Mouse (Mus musculus) T-cell, adult 66 days (primary cell): ENCODE results near the gene Shank1. TPM values are rescaled to one million over a fixed set of nuclear protein-coding genes. Genes with fewer than 3 reads are reported as not detected.

ENCODE experiments used
- total RNA-seq, 2 experiments: library from RNA; stranded (reverse); gene quantifications; 3 replicates in 1 of 2; 4 replicates in 1 of 2; pipeline ENCODE4 v1.2.4; 2023

The Shank1 gene
- under 1 TPM; 0.21 to 0.82 TPM for total RNA-seq

DNA sequence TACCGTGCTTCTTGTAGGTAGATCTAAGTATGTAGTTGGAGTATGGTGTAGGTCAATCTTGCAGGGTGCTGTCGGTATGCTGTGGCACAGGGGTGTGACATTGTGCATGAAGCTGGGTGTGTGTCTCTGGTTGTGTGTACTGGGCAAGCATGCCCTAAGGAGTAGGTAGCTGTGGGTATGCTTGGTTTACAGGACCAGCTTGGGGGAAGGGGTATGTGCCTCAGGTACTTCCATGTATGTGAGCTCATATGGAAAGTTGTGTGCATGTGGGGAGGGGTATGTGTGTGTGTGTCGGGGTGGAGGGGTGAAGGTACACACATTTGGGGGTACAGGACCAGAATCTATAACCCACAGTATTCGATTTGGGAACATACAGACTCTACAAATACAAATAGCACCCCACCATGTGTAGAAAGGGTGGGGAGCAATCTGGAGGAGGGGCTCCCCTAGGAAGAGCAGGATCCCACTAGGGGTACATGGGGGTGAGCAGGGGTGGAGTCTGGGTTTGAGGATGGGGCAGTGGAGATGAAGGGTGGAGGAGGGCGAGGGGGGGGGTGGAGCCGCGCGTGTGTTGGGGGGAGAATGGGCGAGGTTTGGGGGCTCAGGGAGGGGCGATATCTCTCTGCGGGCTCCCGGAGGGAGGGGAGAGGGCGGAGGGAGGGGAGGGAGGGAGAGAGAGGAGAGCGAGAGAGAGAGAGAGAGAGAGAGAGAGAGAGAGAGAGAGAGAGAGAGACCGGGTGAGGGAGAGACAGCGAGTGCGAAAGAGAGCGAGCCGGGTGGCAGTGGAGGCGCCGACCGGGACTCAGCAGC, at the start of gene Shank1:
Gene Shank1, plus strand, starts transcription at position 779 of the 810 bp plus-strand sequence.

DNA sequence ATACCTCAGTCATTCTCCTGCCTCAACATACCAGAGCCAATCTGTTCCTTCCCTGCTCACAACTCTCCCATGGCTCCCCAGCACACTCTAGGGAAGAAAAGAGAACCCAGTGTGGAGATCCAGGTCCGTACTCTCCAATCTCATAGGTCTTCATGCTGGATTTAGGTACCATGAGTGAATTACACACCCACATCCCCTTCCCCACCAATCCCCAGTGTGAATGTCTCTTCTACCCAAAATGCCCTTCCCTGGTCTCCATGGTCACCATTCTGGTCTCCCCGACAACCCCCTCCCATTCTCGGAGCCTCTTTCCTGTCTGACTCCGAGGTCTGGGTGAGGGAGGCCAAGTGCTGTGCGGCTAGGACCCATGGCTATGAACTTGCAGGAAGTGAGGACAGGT, 48.9 kb upstream of the Shank1 start, which contains the start of gene Gm15517:
Gene Gm15517, plus strand, starts transcription at position 301 of the 400 bp plus-strand sequence.

DNA sequence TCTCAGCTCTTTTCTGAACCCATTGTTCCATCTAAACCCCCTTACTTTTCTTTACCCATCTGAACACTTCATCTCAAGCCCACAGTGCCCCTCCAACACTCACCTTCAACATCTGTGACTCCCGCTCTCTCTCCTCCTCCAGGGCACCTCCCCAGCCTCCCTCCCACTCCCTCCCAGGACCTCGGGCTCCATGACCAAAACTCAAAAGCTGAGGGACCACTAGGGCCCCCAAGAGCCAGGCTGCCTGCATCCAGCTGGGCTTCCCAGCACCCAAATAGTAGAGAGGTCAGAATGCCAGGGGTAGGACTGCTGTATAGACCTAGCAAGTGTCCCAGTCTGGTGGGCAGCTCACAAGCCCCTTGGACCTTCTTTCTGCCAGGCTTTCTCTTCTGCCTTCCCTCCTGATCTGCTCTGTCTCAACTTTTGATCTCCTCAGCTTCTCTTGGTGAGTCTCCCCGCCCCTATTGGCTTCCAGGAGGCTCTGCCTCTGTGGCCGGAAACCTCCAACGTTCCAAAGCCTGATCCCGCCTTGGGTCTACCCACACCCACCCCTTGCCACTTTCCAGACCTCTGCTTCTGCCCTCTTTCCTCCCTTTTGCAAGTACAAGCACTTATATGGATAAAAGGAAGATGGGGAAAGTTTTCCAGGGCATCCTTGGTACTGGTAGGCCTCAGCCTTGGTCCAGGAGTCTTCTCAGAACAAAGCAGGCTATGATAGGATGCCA, 3.4 kb upstream of the Shank1 start, which contains the start of gene Clec11a:
Gene Clec11a, minus strand, starts transcription at position 387 of the 725 bp plus-strand sequence.

DNA sequence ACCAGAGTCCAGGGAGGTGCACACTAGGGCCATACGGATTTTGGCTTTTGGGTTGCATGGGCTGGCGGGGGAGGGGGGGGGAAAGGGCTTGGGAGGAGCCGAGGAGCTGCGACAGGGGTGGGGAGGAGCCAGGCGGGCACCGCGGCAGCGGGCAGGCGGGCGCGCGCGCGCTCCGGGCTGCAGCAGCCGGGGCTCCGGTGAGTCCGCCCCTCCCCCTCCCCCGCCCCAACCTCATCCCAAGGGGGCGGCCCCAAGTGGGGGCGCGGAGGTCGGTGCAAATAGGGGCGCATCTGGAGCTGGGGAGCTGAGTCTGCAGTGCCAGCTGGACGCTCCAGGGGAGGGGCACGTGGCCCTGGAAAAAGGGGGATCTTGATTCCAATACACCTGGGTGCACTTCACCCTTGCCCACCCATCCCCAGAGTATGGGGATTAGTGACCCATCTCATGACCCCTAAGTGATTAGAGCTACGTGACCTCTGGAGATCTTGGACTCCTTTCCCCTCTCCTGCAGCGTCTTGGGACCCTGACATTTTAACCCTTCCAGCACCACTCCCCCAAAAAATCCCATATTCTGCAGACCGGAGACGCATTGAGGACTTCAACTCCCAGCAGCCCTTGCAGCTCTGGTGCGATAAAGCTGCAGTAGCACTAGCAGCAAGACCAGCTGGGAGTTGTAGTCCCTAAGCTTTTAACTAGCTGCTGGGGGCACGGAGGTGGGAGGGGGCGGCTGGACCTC, 74.1 kb downstream of the Shank1 start, which contains the start of gene Syt3:
Gene Syt3, plus strand, starts transcription at position 123 of the 736 bp plus-strand sequence.

DNA sequence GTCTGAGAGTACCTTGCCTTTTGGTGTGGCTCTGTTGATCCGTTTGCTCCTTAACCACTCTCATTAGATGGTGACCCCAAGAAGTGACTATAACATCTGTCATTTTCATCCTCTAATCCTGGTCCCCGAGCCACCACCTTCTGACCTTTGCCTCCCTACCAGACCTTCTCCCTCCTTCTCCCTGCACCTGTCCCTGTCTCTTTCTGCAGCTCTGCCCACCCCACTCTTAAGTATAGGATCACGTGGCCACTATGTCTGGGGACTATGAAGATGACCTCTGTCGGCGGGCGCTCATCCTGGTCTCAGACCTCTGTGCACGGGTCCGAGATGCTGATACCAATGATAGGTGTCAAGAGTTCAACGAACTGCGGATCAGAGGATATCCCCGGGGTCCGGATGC, 75.7 kb downstream of the Shank1 start, which contains the start of gene 1700008O03Rik:
Gene 1700008O03Rik, minus strand, starts transcription at position 101 of the 400 bp plus-strand sequence.

Other genes starting within 250 kb of the Shank1 start
- not detected for gene Klk1b21, start 207.9 kb upstream of the Shank1 start, total RNA-seq
- not detected for gene Klk1b22, start 197.6 kb upstream of the Shank1 start, total RNA-seq
- not detected for gene Klk1b16, start 173.5 kb upstream of the Shank1 start, total RNA-seq
- not detected for gene Klk1b24, start 122.0 kb upstream of the Shank1 start, total RNA-seq
- not detected for gene Klk1b3, start 112.1 kb upstream of the Shank1 start, total RNA-seq
- gene Klk1b4, start 102.8 kb upstream of the Shank1 start, total RNA-seq, result not detected
- not detected for gene Klk1b5, start 94.3 kb upstream of the Shank1 start, total RNA-seq
- gene Klk1, start 84.9 kb upstream of the Shank1 start, total RNA-seq, result 1 to 10 TPM; 1.2 to 1.8 TPM
- gene Gm36864, start 74.1 kb upstream of the Shank1 start, total RNA-seq, result not detected
- gene 1700028J19Rik, start 63.6 kb upstream of the Shank1 start, total RNA-seq, result 1 to 10 TPM; 2.2 to 2.5 TPM
- 100 to 1,000 TPM; 161 to 167 TPM for gene 2410002F23Rik, start 63.5 kb upstream of the Shank1 start, total RNA-seq
- gene Acp4, start 52.9 kb upstream of the Shank1 start, total RNA-seq, result not detected
- gene Gm15517, start 48.8 kb upstream of the Shank1 start, total RNA-seq, result not detected
- gene Clec11a, start 3.4 kb upstream of the Shank1 start, total RNA-seq, result 1 to 10 TPM in 1 of 2 experiments, under 1 TPM in 1; 0.98 to 1.1 TPM
- gene Syt3, start 73.8 kb downstream of the Shank1 start, total RNA-seq, result under 1 TPM in 1 of 2 experiments, not detected in 1; 0.87 TPM
- gene 1700008O03Rik, start 75.6 kb downstream of the Shank1 start, total RNA-seq, result not detected
- not detected for gene Lrrc4b, start 118.8 kb downstream of the Shank1 start, total RNA-seq
- gene Aspdh, start 155.1 kb downstream of the Shank1 start, total RNA-seq, result not detected
- gene Josd2, start 157.7 kb downstream of the Shank1 start, total RNA-seq, result 10 to 100 TPM; 46.2 to 57.4 TPM
- gene Emc10, start 186.3 kb downstream of the Shank1 start, total RNA-seq, result 10 to 100 TPM; 89.9 to 94.2 TPM
- 1 to 10 TPM; 5.4 to 6.4 TPM for gene Fam71e1, start 186.3 kb downstream of the Shank1 start, total RNA-seq
- not detected for gene Mybpc2, start 214.4 kb downstream of the Shank1 start, total RNA-seq
- 1 to 10 TPM in 1 of 2 experiments, under 1 TPM in 1; 0.86 to 4.0 TPM for gene Spib, start 221.8 kb downstream of the Shank1 start, total RNA-seq
- 10 to 100 TPM; 45.0 to 65.0 TPM for gene Pold1, start 238.6 kb downstream of the Shank1 start, total RNA-seq
- 100 to 1,000 TPM; 285 to 303 TPM for gene Nr1h2, start 243.7 kb downstream of the Shank1 start, total RNA-seq